Mouse (Mus musculus): ENCODE data around the gene Trpc4.

GRCm38 (mm10) chr3:54274651-54275050, 118.8 kb downstream of the Trpc4 start:
- TF ChIP-seq POLR2A (IDR thresholded peaks at IDR 0.05; ENCODE audit: low read depth, low read length), result no peak
- no peak for TF ChIP-seq RAD21 (IDR thresholded peaks at IDR 0.05; ENCODE audit: low read depth, low read length)
- no peak for TF ChIP-seq JUND (conservative IDR thresholded peaks at IDR 0.05; ENCODE audit: low read depth, low read length)
- TF ChIP-seq MEF2A (IDR thresholded peaks at IDR 0.05; ENCODE audit: borderline replicate concordance, low read depth, low read length), result no peak
- no peak for TF ChIP-seq EP300 (IDR thresholded peaks at IDR 0.05; ENCODE audit: low read length)
- TF ChIP-seq CHD2 (IDR thresholded peaks at IDR 0.05; ENCODE audit: low read length), result no peak
